Mouse (Mus musculus) lung, embryonic 15.5 days (tissue): ENCODE measurements around the gene Zfyve1. TPM values are rescaled to one million over a fixed set of nuclear protein-coding genes. Genes with fewer than 3 reads are reported as not detected.

Experiments used
- ATAC-seq: fragments of 200-750 bp; cut with Nextera tagmentation; 2 replicates; pipeline ENCODE4 v1.8.0; 2017; ENCODE audit warnings: moderate number of reproducible peaks, borderline replicate concordance; ENCODE audit not compliant: low FRiP score, low TSS enrichment; ENCODE audit errors: extremely low read depth
- H3K27ac ChIP-seq: fragments of 300-500 bp; sonication (generic); 2 replicates; pipeline ENCODE4 v1.5.1; 2015; ENCODE audit warnings: moderate library complexity, mild to moderate bottlenecking, inconsistent platforms
- H3K27me3 ChIP-seq: fragments of 300-500 bp; sonication (generic); 2 replicates; pipeline ENCODE4 v1.6.1; 2015; ENCODE audit warnings: inconsistent platforms
- H3K36me3 ChIP-seq: fragments of 300-500 bp; sonication (generic); 2 replicates; pipeline ENCODE4 v1.6.1; 2015; ENCODE audit warnings: inconsistent platforms
- H3K4me1 ChIP-seq: fragments of 300-500 bp; sonication (generic); 2 replicates; pipeline ENCODE4 v1.6.1; 2015; ENCODE audit warnings: inconsistent platforms
- H3K4me2 ChIP-seq: fragments of 300-500 bp; sonication (generic); 2 replicates; pipeline ENCODE4 v1.6.1; 2015; ENCODE audit warnings: inconsistent platforms, mild to moderate bottlenecking, moderate library complexity
- H3K4me3 ChIP-seq: fragments of 300-500 bp; sonication (generic); 2 replicates; pipeline ENCODE4 v1.5.1; 2015; ENCODE audit warnings: mild to moderate bottlenecking, inconsistent platforms
- H3K9ac ChIP-seq: fragments of 300-500 bp; sonication (generic); 2 replicates; pipeline ENCODE4 v1.6.1; 2015; ENCODE audit warnings: inconsistent platforms
- H3K9me3 ChIP-seq: fragments of 300-500 bp; sonication (generic); 2 replicates; pipeline ENCODE4 v1.6.1; 2016; ENCODE audit warnings: inconsistent platforms
- WGBS: fragments of 180-500 bp; shearing (Covaris S2); methylation state at CpG from one replicate; pipeline ENCODE4 v1.1.7; 2015; 5-methylcytosine and 5-hydroxymethylcytosine counted together
- polyA plus RNA-seq: library from polyadenylated mRNA; unstranded; fragments of >200 nt; fragmentation: Nextera tagmentation; extraction: Ambion mirVana; gene quantifications from 2 replicates; pipeline ENCODE4 v1.2.1, GENCODE M21; 2015

Zfyve1 gene
- polyA plus RNA-seq, 1 experiment from 2014 or later, result 19.0 TPM

GRCm38 (mm10) chr12:83536039-83536438 lies 61.0 kb downstream of the Zfyve1 start:
- peaks cover 14% of the 10 kb centered on the region; the same call in 1 of the 2 replicates for H3K36me3 ChIP-seq
- H3K4me1 ChIP-seq, result no peaks in the 10 kb centered on the region
- H3K4me2 ChIP-seq, result no peak overlapping the region
- WGBS, result 48% methylated on average over 9 of the region's 9 CpGs
- no peaks in the 10 kb centered on the region for H3K9me3 ChIP-seq
- H3K9ac ChIP-seq, result no peak overlapping the region
- no peaks in the 10 kb centered on the region for H3K27me3 ChIP-seq
- H3K4me3 ChIP-seq, result no peak overlapping the region
- ATAC-seq, result no peak
- no peak overlapping the region for H3K27ac ChIP-seq

GRCm38 (mm10) chr12:83535428-83535827 lies 61.6 kb downstream of the Zfyve1 start:
- H3K27ac ChIP-seq, result no peak overlapping the region
- H3K4me3 ChIP-seq, result no peak overlapping the region
- H3K4me2 ChIP-seq, result no peak overlapping the region
- H3K9ac ChIP-seq, result no peak overlapping the region
- WGBS, result 80% methylated on average over 11 of the region's 11 CpGs
- H3K4me1 ChIP-seq, result no peaks in the 10 kb centered on the region
- H3K27me3 ChIP-seq, result no peaks in the 10 kb centered on the region
- ATAC-seq, result no peak
- no peaks in the 10 kb centered on the region for H3K9me3 ChIP-seq
- H3K36me3 ChIP-seq, result peaks cover 14% of the 10 kb centered on the region; the same call in 1 of the 2 replicates

DNA sequence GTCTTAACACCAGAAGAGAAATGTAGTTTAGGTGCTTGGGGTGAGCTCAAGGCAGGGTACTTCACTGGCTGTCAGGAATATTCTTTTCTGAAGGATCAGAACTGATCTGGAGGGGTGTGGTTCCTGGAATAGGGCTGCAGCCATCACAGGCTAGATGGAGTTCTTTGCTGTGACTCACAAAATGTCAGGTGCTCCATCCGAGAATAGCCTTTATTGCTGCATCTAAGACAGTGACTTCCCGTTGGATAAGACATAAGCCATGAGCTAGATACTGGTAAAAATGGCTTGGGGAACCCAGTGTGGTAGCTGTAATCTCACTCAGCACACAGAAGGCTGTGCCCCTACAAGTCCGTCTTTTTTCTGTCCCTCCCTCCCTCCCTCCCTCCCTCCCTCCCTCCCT lies 62.8 kb downstream of the Zfyve1 start:
- no peak for ATAC-seq
- peaks cover 14% of the 10 kb centered on the region; the same call in 1 of the 2 replicates for H3K36me3 ChIP-seq
- no peak overlapping the region for H3K27ac ChIP-seq
- H3K4me1 ChIP-seq, result no peaks in the 10 kb centered on the region
- WGBS, result 70% methylated on average over 3 of the region's 3 CpGs
- no peak overlapping the region for H3K9ac ChIP-seq
- no peaks in the 10 kb centered on the region for H3K27me3 ChIP-seq
- H3K9me3 ChIP-seq, result no peaks in the 10 kb centered on the region
- H3K4me3 ChIP-seq, result no peak overlapping the region
- H3K4me2 ChIP-seq, result no peak overlapping the region

GRCm38 (mm10) chr12:83532966-83533365 lies 64.1 kb downstream of the Zfyve1 start:
- H3K9me3 ChIP-seq, result no peaks in the 10 kb centered on the region
- no peak overlapping the region for H3K9ac ChIP-seq
- peaks cover 10% of the 10 kb centered on the region; the same call in 1 of the 2 replicates for H3K36me3 ChIP-seq
- ATAC-seq, result no peak
- no peak overlapping the region for H3K27ac ChIP-seq
- 70% methylated on average over 3 of the region's 3 CpGs for WGBS
- no peak overlapping the region for H3K4me2 ChIP-seq
- no peak overlapping the region for H3K4me3 ChIP-seq
- H3K27me3 ChIP-seq, result no peaks in the 10 kb centered on the region
- H3K4me1 ChIP-seq, result no peaks in the 10 kb centered on the region

DNA sequence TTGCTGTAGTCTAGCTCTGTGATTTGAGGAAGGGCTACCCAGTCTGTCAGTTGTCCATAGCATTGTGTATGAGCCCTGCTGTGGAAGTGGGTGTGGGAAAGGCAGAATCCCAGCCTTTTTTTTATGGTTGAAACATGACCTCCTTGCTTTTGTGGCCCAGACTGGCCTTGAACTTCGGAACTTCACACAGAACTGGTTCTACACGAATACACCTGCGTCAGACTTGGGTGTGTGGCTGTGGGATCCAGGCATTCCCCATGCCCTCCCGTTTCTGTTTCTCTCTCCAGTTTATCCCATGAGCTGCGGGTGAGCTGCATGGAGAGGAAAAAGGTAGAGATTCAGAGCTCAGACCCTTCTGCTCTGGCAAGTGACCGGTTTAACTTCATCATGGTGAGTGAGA lies 65.0 kb downstream of the Zfyve1 start:
- Histone ChIP-seq H3K9ac (no peak overlapping the region), H3K4me3 (no peak overlapping the region), H3K4me2 (no peak overlapping the region), H3K27me3 (no peaks in the 10 kb centered on the region), H3K9me3 (no peaks in the 10 kb centered on the region), H3K4me1 (no peaks in the 10 kb centered on the region), H3K27ac (no peak overlapping the region), H3K36me3 (0 out of 2 replicates have a peak, but pooled peaks cover 10% of the 10 kb centered on the region)
- ATAC-seq, result no peak
- WGBS, result 94% methylated on average over 6 of the region's 6 CpGs

- ATAC-seq, result no peak
- Histone ChIP-seq H3K9ac (no peak overlapping the region), H3K4me2 (no peak overlapping the region), H3K9me3 (no peaks in the 10 kb centered on the region), H3K27ac (no peak overlapping the region), H3K4me3 (no peak overlapping the region), H3K27me3 (no peaks in the 10 kb centered on the region), H3K4me1 (no peaks in the 10 kb centered on the region), H3K36me3 (0 out of 2 replicates have a peak, but pooled peaks cover 2% of the 10 kb centered on the region)
- WGBS, result 80% methylated on average over 5 of the region's 5 CpGs
Observed at GRCm38 (mm10) chr12:83528665-83529064, 68.4 kb downstream of the Zfyve1 start.

GRCm38 (mm10) chr12:83527816-83528215 lies 69.2 kb downstream of the Zfyve1 start:
- H3K27me3 ChIP-seq, result no peaks in the 10 kb centered on the region
- no peaks in the 10 kb centered on the region for H3K4me1 ChIP-seq
- H3K36me3 ChIP-seq, result 0 out of 2 replicates have a peak, but pooled peaks cover 2% of the 10 kb centered on the region
- no peak overlapping the region for H3K9ac ChIP-seq
- no peak for ATAC-seq
- WGBS, result 62% methylated on average over 6 of the region's 6 CpGs
- H3K4me2 ChIP-seq, result no peak overlapping the region
- no peaks in the 10 kb centered on the region for H3K9me3 ChIP-seq
- no peak overlapping the region for H3K27ac ChIP-seq
- H3K4me3 ChIP-seq, result no peak overlapping the region

GRCm38 (mm10) chr12:83525822-83526544 lies 71.0 kb downstream of the Zfyve1 start:
- H3K4me1 ChIP-seq, result peaks cover 8% of the 10 kb centered on the region
- WGBS, result 71% methylated on average over 18 of the region's 18 CpGs
- no peak overlapping the region for H3K4me2 ChIP-seq
- no peaks in the 10 kb centered on the region for H3K9me3 ChIP-seq
- ATAC-seq, result no peak
- no peak overlapping the region for H3K27ac ChIP-seq
- H3K27me3 ChIP-seq, result no peaks in the 10 kb centered on the region
- no peak overlapping the region for H3K9ac ChIP-seq
- H3K36me3 ChIP-seq, result 0 out of 2 replicates have a peak, but pooled peaks cover 2% of the 10 kb centered on the region
- no peak overlapping the region for H3K4me3 ChIP-seq

- ATAC-seq, result no peak
- H3K27ac ChIP-seq, result no peak overlapping the region
- H3K27me3 ChIP-seq, result no peaks in the 10 kb centered on the region
- no peaks in the 10 kb centered on the region for H3K9me3 ChIP-seq
- 82% methylated on average over 5 of the region's 5 CpGs for WGBS
- no peak overlapping the region for H3K9ac ChIP-seq
- 0 out of 2 replicates have a peak, but pooled peaks cover 2% of the 10 kb centered on the region for H3K36me3 ChIP-seq
- H3K4me1 ChIP-seq, result peaks cover 10% of the 10 kb centered on the region
- H3K4me3 ChIP-seq, result no peak overlapping the region
- H3K4me2 ChIP-seq, result no peak overlapping the region
Observed at GRCm38 (mm10) chr12:83524329-83524728, 72.7 kb downstream of the Zfyve1 start.

DNA sequence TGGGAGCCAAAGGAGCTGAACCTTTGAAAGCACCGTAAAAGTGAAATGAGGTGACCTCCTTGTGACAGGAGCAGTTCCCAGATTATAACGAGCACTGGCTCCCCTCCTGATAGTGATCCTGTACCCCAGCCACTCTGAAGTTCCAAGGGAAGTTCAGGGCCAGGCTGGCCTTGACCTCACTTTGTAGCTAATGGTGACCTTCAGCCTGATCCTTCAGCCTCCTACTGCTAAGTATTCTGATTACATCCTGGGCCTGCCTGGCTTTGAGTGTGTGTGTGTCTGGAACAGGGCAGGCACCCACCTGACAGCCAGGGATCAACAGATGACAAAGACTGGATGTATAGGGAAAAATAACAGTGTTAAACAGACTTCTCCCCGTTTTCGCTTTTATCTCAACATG lies 73.1 kb downstream of the Zfyve1 start:
- Histone ChIP-seq H3K36me3 (0 out of 2 replicates have a peak, but pooled peaks cover 2% of the 10 kb centered on the region), H3K9me3 (no peaks in the 10 kb centered on the region)
- ATAC-seq, result no peak

GRCm38 (mm10) chr12:83523056-83523455 lies 74.0 kb downstream of the Zfyve1 start:
- Histone ChIP-seq H3K27me3 (no peaks in the 10 kb centered on the region), H3K4me1 (peaks cover 10% of the 10 kb centered on the region), H3K36me3 (0 out of 2 replicates have a peak, but pooled peaks cover 2% of the 10 kb centered on the region), H3K9me3 (no peaks in the 10 kb centered on the region), H3K4me3 (no peak overlapping the region), H3K4me2 (no peak overlapping the region), H3K27ac (no peak overlapping the region), H3K9ac (no peak overlapping the region)
- 88% methylated on average over 6 of the region's 6 CpGs for WGBS
- ATAC-seq, result no peak

More for the DNA sequence above, 73.1 kb downstream of the Zfyve1 start:
- H3K27ac ChIP-seq, result no peak overlapping the region
- no peak overlapping the region for H3K4me3 ChIP-seq
- H3K9ac ChIP-seq, result no peak overlapping the region
- H3K4me1 ChIP-seq, result peaks cover 10% of the 10 kb centered on the region
- H3K27me3 ChIP-seq, result no peaks in the 10 kb centered on the region
- no peak overlapping the region for H3K4me2 ChIP-seq
- WGBS, result 68% methylated on average over 4 of the region's 4 CpGs

DNA sequence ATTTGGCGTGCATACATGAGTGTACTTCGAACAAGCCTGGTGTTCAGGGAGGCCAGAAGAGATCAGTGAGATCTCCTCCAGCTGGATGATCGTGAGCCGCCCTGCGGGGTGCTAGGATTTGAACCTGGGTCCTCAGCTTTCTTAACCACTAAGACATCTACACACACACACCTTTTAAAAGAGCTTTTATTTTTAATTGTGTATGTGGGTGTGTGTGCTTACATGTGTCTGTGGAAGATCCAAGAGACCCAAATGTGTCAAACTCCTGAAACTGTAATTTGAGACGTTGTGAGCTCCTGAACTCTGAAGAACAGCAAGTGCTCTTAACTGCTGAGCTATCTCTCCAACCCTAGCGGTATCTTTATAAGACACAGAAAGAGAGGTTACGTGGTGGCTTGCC lies 75.9 kb downstream of the Zfyve1 start:
- peaks cover 10% of the 10 kb centered on the region for H3K4me1 ChIP-seq
- no peaks in the 10 kb centered on the region for H3K9me3 ChIP-seq
- peak overlapping the region; percentile 64 for H3K9ac ChIP-seq
- H3K4me3 ChIP-seq, result peak overlapping the region; percentile 72
- H3K27ac ChIP-seq, result no peak overlapping the region; the same call in 1 of the 2 replicates
- WGBS, result 28% methylated on average over 8 of the region's 8 CpGs
- H3K36me3 ChIP-seq, result no peaks in the 10 kb centered on the region
- peak overlapping the region; percentile 63 for H3K4me2 ChIP-seq
- no peaks in the 10 kb centered on the region for H3K27me3 ChIP-seq
- no peak for ATAC-seq
